Mouse (Mus musculus) heart, embryonic 16.5 days (tissue): ENCODE data around the gene Casq1. TPM values are rescaled to one million over a fixed set of nuclear protein-coding genes. Genes with fewer than 3 reads are reported as not detected.

Experiments used
- ATAC-seq: fragments of 200-750 bp; cut with Nextera tagmentation; replicated peaks from 2 replicates; pipeline ENCODE4 v1.8.0; 2017; ENCODE audit warnings: moderate number of reproducible peaks; ENCODE audit not compliant: insufficient read depth, low FRiP score; ENCODE audit errors: extremely low read depth
- H3K27ac ChIP-seq: fragments of 300-500 bp; sonication (generic); 2 replicates; pipeline ENCODE4 v1.5.1; 2014; ENCODE audit warnings: mild to moderate bottlenecking, low read length, control low read depth, moderate library complexity
- H3K27me3 ChIP-seq: fragments of 300-500 bp; sonication (generic); 2 replicates; pipeline ENCODE4 v1.6.1; 2014; ENCODE audit warnings: low read length, mixed read lengths; ENCODE audit not compliant: control insufficient read depth, insufficient read depth
- H3K36me3 ChIP-seq: fragments of 300-500 bp; sonication (generic); 2 replicates; pipeline ENCODE4 v1.6.1; 2014; ENCODE audit not compliant: control insufficient read depth, insufficient read depth
- H3K4me1 ChIP-seq: fragments of 300-500 bp; sonication (generic); 2 replicates; pipeline ENCODE4 v1.6.1; 2014; ENCODE audit warnings: low read length, mixed read lengths; ENCODE audit not compliant: control insufficient read depth, insufficient read depth
- H3K4me2 ChIP-seq: fragments of 300-500 bp; sonication (generic); 2 replicates; pipeline ENCODE4 v1.6.1; 2014; ENCODE audit warnings: low read depth, mild to moderate bottlenecking, control low read depth, low read length
- H3K4me3 ChIP-seq: fragments of 300-500 bp; sonication (generic); 2 replicates; pipeline ENCODE4 v1.5.1; 2014; ENCODE audit warnings: mild to moderate bottlenecking, control low read depth, low read length
- H3K9ac ChIP-seq: fragments of 300-500 bp; sonication (generic); 2 replicates; pipeline ENCODE4 v1.6.1; 2014; ENCODE audit warnings: low read length, control low read depth
- H3K9me3 ChIP-seq: fragments of 300-500 bp; sonication (generic); replicated peaks from 2 replicates; pipeline ENCODE4 v1.6.1; 2016; ENCODE audit warnings: low read length; ENCODE audit not compliant: control insufficient read depth
- WGBS: fragments of 180-500 bp; shearing (Covaris S2); extraction: QIAGEN DNeasy Blood & Tissue Kit; methylation state at CpG from one replicate; pipeline ENCODE4 v1.1.7; 2014; 5-methylcytosine and 5-hydroxymethylcytosine counted together
- polyA plus RNA-seq: library from polyadenylated mRNA; unstranded; fragments of >200 nt; fragmentation: Nextera tagmentation; extraction: Ambion mirVana; gene quantifications from 2 replicates; pipeline ENCODE4 v1.2.1, GENCODE M21; 2015

The Casq1 gene
- polyA plus RNA-seq, 1 experiment from 2014 or later = 106 TPM

DNA sequence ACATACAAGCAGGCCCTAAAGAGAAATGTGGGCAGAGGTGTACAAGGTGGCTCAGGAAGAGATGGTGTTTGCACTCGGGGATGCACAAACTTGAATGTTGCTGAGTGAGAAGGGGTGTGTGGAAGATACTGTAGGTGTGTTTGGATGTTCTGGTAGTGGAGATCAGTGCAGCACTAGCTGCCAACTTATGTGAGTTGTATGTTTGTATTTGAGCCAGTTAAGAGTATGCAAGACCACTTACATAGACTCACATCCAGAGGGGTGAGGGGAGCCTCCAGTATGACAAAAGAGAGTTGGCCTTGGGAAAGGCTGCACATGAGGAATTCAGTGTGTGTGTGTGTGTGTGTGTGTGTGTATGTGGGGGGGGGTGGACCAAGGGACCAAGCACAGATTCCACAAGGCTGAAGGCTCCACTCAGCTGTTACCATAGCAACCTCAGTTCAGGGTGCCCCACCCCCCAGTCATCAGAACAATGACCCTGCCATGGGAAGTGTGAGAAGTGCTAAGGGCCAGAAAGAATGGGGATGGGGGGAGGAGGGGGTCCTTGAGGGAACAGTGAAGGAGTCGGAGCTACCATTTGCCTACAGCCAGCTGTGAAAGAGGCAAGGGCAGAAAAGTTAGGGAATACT lies 16.7 kb downstream of the Casq1 start:
- peak overlapping the region; percentile 85 for H3K27ac ChIP-seq
- peak overlapping the region; percentile 37 for H3K9ac ChIP-seq
- 25% methylated on average over 2 of the region's 2 CpGs for WGBS
- peaks cover 60% of the 10 kb centered on the region for H3K4me1 ChIP-seq
- H3K36me3 ChIP-seq = peaks cover 22% of the 10 kb centered on the region
- ATAC-seq = no peak
- H3K9me3 ChIP-seq = no peaks in the 10 kb centered on the region
- H3K27me3 ChIP-seq = no peaks in the 10 kb centered on the region
- no peak overlapping the region for H3K4me3 ChIP-seq
- H3K4me2 ChIP-seq = peak overlapping the region; percentile 49

DNA sequence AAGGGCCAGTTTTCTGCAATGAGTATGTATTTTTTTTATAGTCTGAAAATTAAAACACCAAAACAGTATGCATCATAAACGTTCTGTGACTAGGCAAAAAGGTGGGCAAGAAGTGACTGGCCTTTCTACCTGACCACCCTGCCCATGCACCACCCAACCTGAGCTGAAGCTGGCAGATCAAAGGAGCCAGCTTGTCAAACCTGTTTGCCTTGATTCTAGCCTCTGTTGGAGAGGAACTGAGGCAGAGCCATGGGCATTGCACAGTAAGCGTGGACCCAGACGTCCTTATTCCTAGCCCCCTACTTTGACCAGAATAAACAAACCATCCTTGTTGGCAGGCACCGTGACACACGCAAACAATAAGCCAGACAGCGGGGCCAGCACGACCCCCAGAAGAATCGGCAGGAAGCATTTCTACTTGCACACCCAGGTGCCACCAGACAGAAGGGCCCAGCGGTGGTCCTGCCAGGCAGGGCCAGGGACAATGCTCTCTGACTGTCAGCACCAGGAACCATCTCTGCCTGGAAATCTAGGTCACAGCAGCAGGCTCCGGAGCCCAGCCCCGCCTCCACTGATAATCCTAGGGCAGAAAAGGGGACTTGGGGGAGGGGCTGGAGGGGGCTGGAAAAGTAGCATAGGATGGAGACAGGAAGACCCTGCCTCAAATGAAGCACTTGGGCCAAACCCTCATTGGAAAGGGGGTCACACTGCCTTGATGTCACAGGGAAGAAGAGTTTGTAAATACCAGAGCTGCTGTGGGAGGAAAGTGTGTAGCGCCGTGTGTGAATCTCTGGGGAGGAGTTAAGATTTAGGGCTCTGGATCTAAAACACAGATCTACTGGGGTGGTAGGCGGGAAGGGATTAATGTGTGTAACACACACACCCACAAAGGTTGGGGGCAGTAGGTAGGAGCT lies 17.4 kb downstream of the Casq1 start:
- Histone ChIP-seq H3K9me3 (no peaks in the 10 kb centered on the region), H3K27me3 (no peaks in the 10 kb centered on the region), H3K4me2 (peak overlapping the region; percentile 49), H3K4me1 (peaks cover 56% of the 10 kb centered on the region), H3K36me3 (peaks cover 28% of the 10 kb centered on the region), H3K9ac (peak overlapping the region; percentile 37), H3K4me3 (peak overlapping the region; percentile 21), H3K27ac (peak overlapping the region; percentile 85)
- WGBS = 22% methylated on average over 14 of the region's 14 CpGs
- no peak for ATAC-seq

DNA sequence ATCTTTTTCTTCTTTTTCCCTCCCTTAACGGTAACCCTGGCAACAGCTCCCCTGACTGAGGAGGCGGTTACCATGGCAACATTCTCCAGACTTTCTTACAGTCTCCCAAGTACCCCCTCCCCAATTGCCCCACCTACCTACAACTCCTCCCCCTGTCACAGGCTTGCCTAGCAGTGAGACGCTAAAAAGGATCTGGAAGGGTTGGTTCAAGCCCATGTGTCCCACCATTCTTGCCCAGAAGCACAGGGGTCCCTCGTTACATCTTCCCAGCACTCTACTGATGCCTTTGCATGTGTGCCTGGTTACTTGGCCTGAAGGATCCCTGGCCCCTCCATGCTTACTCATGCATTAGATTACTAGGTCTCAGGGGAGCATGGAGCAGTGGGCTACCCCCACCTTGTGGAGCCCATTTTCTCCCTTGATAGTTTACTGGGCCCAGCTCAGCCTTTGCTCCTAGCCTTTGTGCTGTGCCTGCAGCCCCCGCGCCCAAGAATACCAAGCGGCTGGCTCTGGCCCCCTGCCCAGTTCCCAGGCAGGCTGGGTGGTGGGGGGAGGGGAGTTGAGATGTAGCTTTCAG lies 18.7 kb downstream of the Casq1 start:
- H3K9me3 ChIP-seq = no peaks in the 10 kb centered on the region
- H3K4me1 ChIP-seq = peaks cover 51% of the 10 kb centered on the region
- no peak overlapping the region for H3K4me2 ChIP-seq
- H3K27me3 ChIP-seq = no peaks in the 10 kb centered on the region
- H3K9ac ChIP-seq = peak overlapping the region; percentile 3; the same call in 1 of the 2 replicates
- ATAC-seq = 0 out of 2 replicates have a peak, but pooled peaks have one; percentile 20
- peaks cover 36% of the 10 kb centered on the region for H3K36me3 ChIP-seq
- peak overlapping the region; percentile 85 for H3K27ac ChIP-seq
- no peak overlapping the region for H3K4me3 ChIP-seq
- 41% methylated on average over 7 of the region's 7 CpGs for WGBS

DNA sequence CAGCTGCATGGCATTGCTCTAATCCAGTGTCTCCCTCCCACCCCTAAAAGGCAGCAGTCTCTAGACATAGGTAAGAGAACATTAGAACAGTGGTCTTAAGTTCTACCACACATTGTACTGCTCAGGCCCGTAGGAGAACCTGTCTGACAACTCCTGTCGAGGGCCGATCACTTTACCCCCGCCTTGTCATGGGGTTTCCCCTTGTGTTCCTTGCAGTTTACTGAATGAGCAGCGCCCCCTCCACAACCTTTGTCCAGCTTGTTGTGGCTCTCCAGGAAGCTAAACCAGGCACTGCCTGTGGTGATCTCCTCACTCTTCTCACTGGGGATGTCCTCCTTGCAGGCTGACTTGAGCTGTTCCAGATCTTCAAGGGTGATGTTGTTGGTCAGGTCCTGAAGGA lies 19.5 kb downstream of the Casq1 start:
- peaks cover 44% of the 10 kb centered on the region for H3K4me1 ChIP-seq
- peak overlapping the region; percentile 30 for H3K27ac ChIP-seq
- no peak for ATAC-seq

DNA sequence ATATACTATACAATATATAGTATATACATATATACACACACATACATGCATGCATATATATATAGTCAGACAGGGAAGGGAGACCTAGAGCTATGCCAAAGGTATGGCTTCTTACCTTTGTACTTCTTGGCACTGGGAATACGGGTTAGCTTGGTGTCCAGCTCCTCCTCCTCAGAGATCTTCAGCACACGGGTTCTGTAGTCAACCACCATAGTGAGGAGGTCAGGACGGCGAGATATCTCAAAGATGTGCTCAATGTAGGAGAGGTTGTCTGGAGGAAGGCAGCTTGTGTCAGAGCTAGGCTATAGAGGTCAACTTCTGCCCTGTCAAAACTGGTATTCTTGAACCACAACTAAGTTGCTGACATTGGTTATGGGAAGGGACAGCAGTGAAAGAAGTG lies 20.7 kb downstream of the Casq1 start:
- no peak overlapping the region for H3K27ac ChIP-seq
- peaks cover 48% of the 10 kb centered on the region for H3K36me3 ChIP-seq
- H3K4me3 ChIP-seq = no peak overlapping the region
- H3K9ac ChIP-seq = no peak overlapping the region
- WGBS = 87% methylated on average over 4 of the region's 4 CpGs
- no peak for ATAC-seq
- peaks cover 33% of the 10 kb centered on the region for H3K4me1 ChIP-seq
- H3K9me3 ChIP-seq = no peaks in the 10 kb centered on the region
- H3K27me3 ChIP-seq = no peaks in the 10 kb centered on the region
- H3K4me2 ChIP-seq = no peak overlapping the region

More for the DNA sequence above, 19.5 kb downstream of the Casq1 start:
- H3K4me3 ChIP-seq = no peak overlapping the region
- 84% methylated on average over 5 of the region's 5 CpGs for WGBS
- peaks cover 40% of the 10 kb centered on the region for H3K36me3 ChIP-seq
- no peak overlapping the region for H3K4me2 ChIP-seq
- no peak overlapping the region for H3K9ac ChIP-seq
- no peaks in the 10 kb centered on the region for H3K9me3 ChIP-seq
- H3K27me3 ChIP-seq = no peaks in the 10 kb centered on the region

DNA sequence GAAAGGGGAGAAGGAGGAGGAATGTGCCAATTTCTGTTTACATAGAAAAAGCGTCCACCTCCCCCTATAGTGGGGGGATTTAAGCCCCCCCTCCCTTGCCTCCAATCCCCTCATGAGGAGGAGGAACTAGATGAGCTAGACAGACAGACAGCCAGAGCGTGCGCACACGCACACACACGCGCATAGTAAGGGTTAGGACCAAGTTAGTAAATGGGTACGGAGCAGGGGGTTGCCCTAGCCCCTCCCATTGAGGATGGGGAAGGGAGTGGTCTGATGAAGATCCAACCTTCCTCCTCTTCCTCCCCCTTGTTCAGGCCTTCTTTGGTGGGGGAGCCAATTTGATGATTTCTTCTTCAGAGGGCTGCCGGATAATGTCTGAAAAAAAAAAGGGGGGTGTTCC lies 21.4 kb downstream of the Casq1 start:
- H3K9ac ChIP-seq = no peak overlapping the region
- no peak overlapping the region for H3K27ac ChIP-seq
- no peaks in the 10 kb centered on the region for H3K27me3 ChIP-seq
- peaks cover 52% of the 10 kb centered on the region for H3K36me3 ChIP-seq
- 88% methylated on average over 8 of the region's 8 CpGs for WGBS
- peaks cover 26% of the 10 kb centered on the region for H3K4me1 ChIP-seq
- no peak for ATAC-seq
- no peaks in the 10 kb centered on the region for H3K9me3 ChIP-seq
- no peak overlapping the region for H3K4me2 ChIP-seq
- H3K4me3 ChIP-seq = no peak overlapping the region

DNA sequence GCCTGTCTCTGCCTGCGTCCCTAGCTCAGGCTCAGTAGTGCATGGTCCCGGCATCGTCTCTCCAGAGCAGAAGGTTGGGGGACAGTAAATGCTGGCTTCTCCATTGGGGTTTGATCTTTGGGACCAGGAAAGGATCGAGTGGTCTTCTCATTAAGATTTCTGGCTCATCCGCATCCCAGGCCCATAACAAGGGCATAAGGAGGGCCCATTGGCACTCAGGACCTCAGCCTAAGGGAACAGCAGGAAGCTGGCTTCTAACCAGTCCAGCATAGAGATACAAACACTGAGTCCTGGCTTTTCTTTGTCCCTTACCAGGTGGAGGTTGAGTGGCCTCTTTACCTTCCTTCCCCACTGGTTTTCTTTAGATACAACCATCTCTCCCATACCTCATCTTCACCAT lies 21.8 kb downstream of the Casq1 start:
- Histone ChIP-seq H3K36me3 (peaks cover 52% of the 10 kb centered on the region), H3K4me1 (peaks cover 22% of the 10 kb centered on the region), H3K9ac (no peak overlapping the region), H3K4me2 (no peak overlapping the region), H3K9me3 (no peaks in the 10 kb centered on the region), H3K27me3 (no peaks in the 10 kb centered on the region), H3K27ac (no peak overlapping the region), H3K4me3 (no peak overlapping the region)
- ATAC-seq = no peak
- WGBS = 78% methylated on average over 5 of the region's 5 CpGs

DNA sequence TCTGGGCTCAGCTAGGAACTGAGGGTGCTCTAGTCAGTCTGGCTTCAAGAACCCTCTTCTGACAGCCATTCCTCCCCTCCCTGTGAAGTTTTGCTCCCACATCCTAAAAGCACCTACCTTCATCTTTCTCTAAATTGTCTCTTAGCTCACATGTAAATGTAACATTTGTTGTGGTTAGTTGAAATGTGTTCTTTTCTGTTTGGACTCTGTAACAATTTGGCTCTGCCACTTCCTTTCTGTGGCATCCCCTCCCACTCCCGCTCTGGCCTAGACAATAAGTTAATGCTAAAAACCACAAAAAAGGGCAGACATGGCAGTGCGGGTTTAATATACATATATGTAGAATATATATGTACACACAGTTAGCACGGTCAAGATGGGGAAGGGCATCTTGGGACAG lies 22.5 kb downstream of the Casq1 start:
- Histone ChIP-seq H3K4me3 (no peak overlapping the region), H3K9ac (no peak overlapping the region), H3K4me1 (peaks cover 15% of the 10 kb centered on the region), H3K4me2 (no peak overlapping the region), H3K36me3 (peaks cover 59% of the 10 kb centered on the region), H3K9me3 (no peaks in the 10 kb centered on the region), H3K27me3 (no peaks in the 10 kb centered on the region), H3K27ac (no peak overlapping the region)
- no peak for ATAC-seq
- 90% methylated on average over 3 of the region's 3 CpGs for WGBS

DNA sequence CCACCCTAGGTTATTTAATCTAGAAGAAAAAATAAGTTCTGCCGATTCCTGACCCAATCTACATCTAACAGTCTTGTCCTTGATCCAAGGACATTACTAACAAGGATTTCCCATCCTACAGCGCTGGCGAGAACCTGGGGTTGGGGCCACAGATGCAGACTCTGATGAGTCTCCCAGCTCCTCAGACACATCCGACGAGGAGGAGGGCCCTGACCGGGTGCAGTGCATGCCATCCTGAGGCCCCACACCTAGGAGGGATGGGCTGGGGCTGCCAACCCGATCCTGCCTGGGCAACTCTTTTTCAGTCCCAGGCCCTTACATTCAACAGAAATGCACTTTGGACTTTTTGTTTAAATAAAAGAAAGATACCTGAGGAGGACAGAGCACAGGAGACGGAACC lies 25.2 kb downstream of the Casq1 start:
- no peaks in the 10 kb centered on the region for H3K27me3 ChIP-seq
- peak overlapping the region; percentile 11; the same call in 1 of the 2 replicates for H3K27ac ChIP-seq
- H3K4me3 ChIP-seq = no peak overlapping the region
- no peaks in the 10 kb centered on the region for H3K4me1 ChIP-seq
- H3K9me3 ChIP-seq = no peaks in the 10 kb centered on the region
- WGBS = 68% methylated on average over 8 of the region's 8 CpGs
- H3K9ac ChIP-seq = no peak overlapping the region
- H3K4me2 ChIP-seq = no peak overlapping the region
- no peak for ATAC-seq
- H3K36me3 ChIP-seq = peaks cover 65% of the 10 kb centered on the region
